Mouse (Mus musculus): ENCODE measurements around the gene Vmn2r61.

The Vmn2r61 gene

GRCm38 (mm10) chr7:42259753-42260152, at the start of gene Vmn2r61:
Gene Vmn2r61, plus strand, starts transcription at chr7:42260053.
- Histone ChIP-seq H3K27me3 (ENCODE audit: control insufficient read depth, insufficient read depth, low read length, poor library complexity, severe bottlenecking) (no peaks in the 10 kb centered on the region), H3K36me3 (ENCODE audit: control insufficient read depth, insufficient read depth, low read length, poor library complexity, severe bottlenecking) (no peaks in the 10 kb centered on the region)
- no peak for DNase-seq (ENCODE audit: low read depth, low spot score)
